Mouse (Mus musculus) midbrain, postnatal 0 days (tissue): Measurements from ENCODE around the gene Kctd5. TPM values are rescaled to one million over a fixed set of nuclear protein-coding genes. Genes with fewer than 3 reads are reported as not detected.
"Not testable (repeated sequence)": the region's sequence is repeated elsewhere in the genome, so short reads cannot be mapped to it uniquely, and the experiment has no call there.

Experiments
- ATAC-seq: fragments of 200-750 bp; cut with Nextera tagmentation; 2 replicates; pipeline ENCODE4 v1.8.0; 2017; ENCODE audit warnings: moderate number of reproducible peaks, mild to moderate bottlenecking, moderate TSS enrichment, moderate library complexity; ENCODE audit not compliant: low FRiP score
- DNase-seq: peaks from one replicate; pipeline ENCODE4 v3.0.0-alpha.2; 2015; ENCODE audit warnings: low spot score
- H3K27ac ChIP-seq: fragments of 300-500 bp; sonication (generic); 2 replicates; pipeline ENCODE4 v1.5.1; 2014; ENCODE audit warnings: low read depth, mild to moderate bottlenecking, low read length, mixed read lengths
- H3K27me3 ChIP-seq: fragments of 300-500 bp; sonication (generic); 2 replicates; pipeline ENCODE4 v1.6.1; 2014; ENCODE audit warnings: low read length, control low read depth, mixed read lengths; ENCODE audit not compliant: insufficient read depth
- H3K36me3 ChIP-seq: fragments of 300-500 bp; sonication (generic); 2 replicates; pipeline ENCODE4 v1.6.1; 2014; ENCODE audit warnings: low read length, control low read depth, mixed read lengths; ENCODE audit not compliant: insufficient read depth
- H3K4me1 ChIP-seq: fragments of 300-500 bp; sonication (generic); 2 replicates; pipeline ENCODE4 v1.6.1; 2014; ENCODE audit warnings: mild to moderate bottlenecking, control low read depth, antibody characterized with exemption, low read length, mixed read lengths; ENCODE audit not compliant: insufficient read depth
- H3K4me2 ChIP-seq: fragments of 300-500 bp; sonication (generic); 2 replicates; pipeline ENCODE4 v1.6.1; 2014; ENCODE audit warnings: low read depth, mild to moderate bottlenecking, low read length, mixed read lengths; ENCODE audit not compliant: poor library complexity, severe bottlenecking
- H3K4me3 ChIP-seq: fragments of 300-500 bp; sonication (generic); 2 replicates; pipeline ENCODE4 v1.5.1; 2014; ENCODE audit warnings: low read depth, mild to moderate bottlenecking, low read length, moderate library complexity
- H3K9ac ChIP-seq: fragments of 300-500 bp; sonication (generic); replicated peaks from 2 replicates; pipeline ENCODE4 v1.6.1; 2014; ENCODE audit warnings: mild to moderate bottlenecking, low read length, moderate library complexity, mixed read lengths; ENCODE audit not compliant: poor library complexity, severe bottlenecking
- H3K9me3 ChIP-seq: fragments of 300-500 bp; sonication (generic); 2 replicates; pipeline ENCODE4 v1.6.1; 2016; ENCODE audit warnings: low read length, control low read depth
- CTCF ChIP-seq: IDR thresholded peaks from 2 replicates; pipeline ENCODE4 v1.5.1; 2016; ENCODE audit warnings: antibody characterized with exemption, mild to moderate bottlenecking
- WGBS: fragments of 180-500 bp; shearing (Covaris S2); extraction: QIAGEN DNeasy Blood & Tissue Kit; methylation state at CpG from one replicate; pipeline ENCODE4 v1.1.7; 2014; 5-methylcytosine and 5-hydroxymethylcytosine counted together
- polyA plus RNA-seq: library from polyadenylated mRNA; unstranded; fragments of >200 nt; fragmentation: Nextera tagmentation; extraction: Ambion mirVana; gene quantifications from 2 replicates; pipeline ENCODE4 v1.2.1, GENCODE M21; 2015
- total RNA-seq: library from RNA; depleted of rRNA; stranded (reverse); fragments of >200 nt; gene quantifications from 2 replicates; pipeline ENCODE4 v1.2.3, GENCODE M21; 2014

Kctd5 gene
- total and polyA plus RNA-seq, 2 experiments from 2014 or later, result 81.3 to 99.8 TPM

DNA sequence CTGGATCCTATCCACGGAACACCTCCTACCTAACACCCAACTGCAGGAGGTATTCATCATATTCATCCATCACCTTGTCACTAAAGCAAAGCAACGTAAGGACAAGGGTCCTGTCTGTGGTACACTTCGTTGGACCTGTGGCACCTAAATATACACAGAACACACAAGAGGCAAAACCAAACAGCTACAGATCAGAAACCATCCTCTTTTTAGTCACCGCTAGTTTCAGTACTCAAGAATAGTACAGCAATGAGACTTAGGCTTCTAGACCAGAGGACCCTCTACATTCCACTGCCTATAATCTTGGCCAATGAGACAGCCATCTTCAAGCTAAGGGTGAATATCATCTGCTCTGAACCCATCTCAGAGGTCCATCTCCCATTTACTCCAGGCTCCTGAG lies 25.1 kb upstream of the Kctd5 start:
- no peak for TF ChIP-seq CTCF
- DNase-seq, result no peak
- Histone ChIP-seq H3K27me3 (no peaks in the 10 kb centered on the region), H3K9ac (no peak overlapping the region), H3K4me1 (no peaks in the 10 kb centered on the region), H3K9me3 (no peaks in the 10 kb centered on the region), H3K27ac (no peak overlapping the region), H3K36me3 (peaks cover 44% of the 10 kb centered on the region), H3K4me2 (no peak overlapping the region), H3K4me3 (no peak overlapping the region)
- no peak for ATAC-seq
- 96% methylated on average over 4 of the region's 4 CpGs for WGBS

DNA sequence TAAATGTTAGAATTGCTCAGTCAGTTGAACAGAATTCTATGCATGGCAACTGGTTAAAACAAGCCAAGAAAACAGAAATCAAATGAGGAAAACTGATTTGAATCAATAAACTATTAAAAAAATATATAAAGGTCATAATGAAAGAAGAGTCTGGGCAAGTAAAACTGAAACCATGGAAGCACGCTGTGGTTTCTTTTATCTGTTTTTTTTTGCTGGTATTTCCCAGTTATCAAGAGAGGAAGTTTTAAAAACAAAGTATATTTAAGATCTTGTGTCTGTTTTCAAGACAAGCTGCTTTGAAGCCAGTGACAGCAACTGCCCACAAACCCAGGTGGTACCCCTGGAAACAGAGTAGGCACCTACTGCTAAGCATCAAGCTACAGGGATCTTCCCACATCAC lies 17.3 kb upstream of the Kctd5 start:
- Histone ChIP-seq H3K36me3 (peaks cover 46% of the 10 kb centered on the region), H3K4me2 (no peak overlapping the region), H3K4me1 (no peaks in the 10 kb centered on the region), H3K27ac (no peak overlapping the region), H3K9me3 (no peaks in the 10 kb centered on the region), H3K9ac (no peak overlapping the region), H3K4me3 (no peak overlapping the region), H3K27me3 (no peaks in the 10 kb centered on the region)
- ATAC-seq (no peak), DNase-seq (no peak)
- no peak for TF ChIP-seq CTCF
- WGBS, result 95% methylated on average over 1 of the region's 1 CpGs

DNA sequence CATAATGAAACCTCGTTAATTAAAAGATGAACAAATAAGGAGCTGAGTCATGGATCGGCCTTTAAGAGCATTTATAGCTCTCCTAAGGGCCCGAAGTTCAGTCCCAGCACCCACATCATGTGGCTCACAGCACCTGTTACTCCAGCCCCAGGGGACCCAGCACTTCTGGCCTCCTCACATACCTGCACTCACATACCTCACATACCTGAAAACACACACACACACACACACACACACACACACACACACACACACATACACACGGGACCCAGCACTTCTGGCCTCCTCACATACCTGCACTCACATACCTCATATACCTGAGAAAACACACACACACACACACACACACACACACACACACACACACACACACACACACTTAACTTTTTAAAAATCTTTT lies 13.1 kb upstream of the Kctd5 start:
- not testable (repeated sequence) for DNase-seq, H3K9me3 ChIP-seq, H3K4me2 ChIP-seq, H3K27me3 ChIP-seq, H3K4me3 ChIP-seq, H3K9ac ChIP-seq, H3K4me1 ChIP-seq, ATAC-seq, H3K27ac ChIP-seq
- peaks cover 46% of the 10 kb centered on the region for H3K36me3 ChIP-seq
- 97% methylated on average over 4 of the region's 4 CpGs for WGBS

DNA sequence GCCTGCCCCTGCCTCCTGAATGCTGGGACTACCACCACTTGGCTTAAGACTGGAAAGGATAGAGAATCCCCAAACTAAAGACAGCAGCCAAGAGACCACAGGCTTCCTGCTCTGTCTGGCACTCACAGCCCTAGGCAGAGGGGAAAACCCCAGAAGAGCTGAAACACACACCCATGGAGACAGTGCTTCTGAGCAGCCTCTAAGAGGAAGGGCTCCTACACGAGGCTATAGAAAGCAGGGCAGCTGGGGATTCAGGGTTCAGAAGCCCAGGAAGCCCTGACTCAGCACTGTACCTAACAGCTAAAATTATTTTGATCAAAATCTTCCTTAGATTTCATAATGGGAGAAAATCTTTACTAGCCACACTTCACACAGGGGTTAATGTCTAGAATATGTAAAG lies 11.3 kb upstream of the Kctd5 start:
- no peak overlapping the region for H3K4me3 ChIP-seq
- no peak overlapping the region for H3K27ac ChIP-seq
- 57% methylated on average over 1 of the region's 1 CpGs for WGBS
- no peak for DNase-seq
- no peak for TF ChIP-seq CTCF
- peaks cover 36% of the 10 kb centered on the region; the same call in 1 of the 2 replicates for H3K36me3 ChIP-seq
- no peaks in the 10 kb centered on the region for H3K9me3 ChIP-seq
- no peak overlapping the region for H3K4me2 ChIP-seq
- no peaks in the 10 kb centered on the region for H3K4me1 ChIP-seq
- no peaks in the 10 kb centered on the region for H3K27me3 ChIP-seq
- no peak overlapping the region for H3K9ac ChIP-seq
- no peak for ATAC-seq

DNA sequence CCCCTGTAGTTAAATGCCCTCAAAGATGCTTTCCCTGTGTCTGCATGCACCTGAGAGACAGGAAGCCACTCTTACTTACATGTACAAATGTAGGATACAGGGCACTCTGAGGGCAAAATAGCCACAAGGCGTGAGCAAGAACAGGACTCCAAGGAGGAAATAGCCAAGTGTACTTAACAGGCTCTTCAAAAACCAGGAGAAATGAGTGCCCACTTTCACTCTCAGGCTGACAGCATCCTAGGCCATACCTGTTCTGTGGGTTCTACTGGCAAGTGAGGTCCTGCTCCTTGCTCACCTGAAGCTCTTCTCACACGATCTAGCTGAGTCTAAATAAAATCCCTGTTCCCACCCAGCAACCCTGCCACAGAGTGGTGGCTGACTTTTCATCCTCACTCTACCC lies 3.8 kb upstream of the Kctd5 start:
- Histone ChIP-seq H3K4me2 (no peak overlapping the region), H3K4me3 (no peak overlapping the region), H3K27me3 (no peaks in the 10 kb centered on the region), H3K9me3 (no peaks in the 10 kb centered on the region), H3K27ac (no peak overlapping the region), H3K36me3 (peaks cover 33% of the 10 kb centered on the region), H3K4me1 (peaks cover 1% of the 10 kb centered on the region), H3K9ac (no peak overlapping the region)
- TF ChIP-seq CTCF, result no peak
- DNase-seq, result no peak
- WGBS, result 93% methylated on average over 2 of the region's 2 CpGs
- no peak for ATAC-seq

DNA sequence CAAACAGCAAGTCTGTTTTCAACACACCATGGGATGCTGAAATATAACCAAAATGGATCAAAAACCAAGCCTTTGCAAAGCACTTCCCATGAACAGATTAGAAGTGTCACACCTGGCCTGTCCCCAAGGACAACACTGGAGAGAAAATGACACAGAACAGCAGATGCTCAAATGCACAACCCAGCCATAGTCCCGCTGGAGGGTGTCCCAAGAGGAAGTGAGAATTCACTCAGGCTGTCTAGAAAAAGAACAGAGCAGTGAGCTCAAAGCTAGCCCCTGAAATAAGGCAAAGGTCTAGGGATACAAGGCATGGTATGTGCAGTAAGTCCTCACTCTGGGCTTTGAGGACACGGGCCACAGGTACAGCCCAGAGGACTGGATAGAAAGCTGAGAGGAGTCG lies 3.8 kb downstream of the Kctd5 start:
- 93% methylated on average over 3 of the region's 3 CpGs for WGBS
- no peak overlapping the region for H3K27ac ChIP-seq
- H3K9ac ChIP-seq, result no peak overlapping the region
- H3K4me1 ChIP-seq, result peaks cover 7% of the 10 kb centered on the region
- 0 out of 2 replicates have a peak, but pooled peaks cover 3% of the 10 kb centered on the region for H3K36me3 ChIP-seq
- TF ChIP-seq CTCF, result no peak
- no peak for ATAC-seq
- H3K27me3 ChIP-seq, result no peaks in the 10 kb centered on the region
- no peaks in the 10 kb centered on the region for H3K9me3 ChIP-seq
- no peak for DNase-seq
- H3K4me2 ChIP-seq, result no peak overlapping the region
- H3K4me3 ChIP-seq, result no peak overlapping the region
